Mouse (Mus musculus): ENCODE data around the gene Hibadh.

The Hibadh gene

GRCm38 (mm10) chr6:52639546-52640223 lies 504 bp downstream of the Hibadh start:
- DNase-seq (ENCODE audit: extremely low read depth, insufficient read length, low spot score): no peak

- DNase-seq (ENCODE audit: extremely low read depth, insufficient read length, low spot score): no peak
Observed at GRCm38 (mm10) chr6:52638471-52639185, 1.6 kb downstream of the Hibadh start.

- no peak for DNase-seq (ENCODE audit: extremely low read depth, insufficient read length, low spot score)
Observed at GRCm38 (mm10) chr6:52637337-52637736, 2.9 kb downstream of the Hibadh start.

- DNase-seq (ENCODE audit: extremely low read depth, insufficient read length, low spot score): no peak
Observed at GRCm38 (mm10) chr6:52635395-52635794, 4.8 kb downstream of the Hibadh start.

GRCm38 (mm10) chr6:52630625-52631024 lies 9.6 kb downstream of the Hibadh start:
- no peak for DNase-seq (ENCODE audit: extremely low read depth, insufficient read length, low spot score)

GRCm38 (mm10) chr6:52629180-52629579 lies 11.0 kb downstream of the Hibadh start:
- no peak for DNase-seq (ENCODE audit: extremely low read depth, insufficient read length, low spot score)

- no peak for DNase-seq (ENCODE audit: extremely low read depth, insufficient read length, low spot score)
Observed at GRCm38 (mm10) chr6:52626735-52627134, 13.5 kb downstream of the Hibadh start.

- no peak for DNase-seq (ENCODE audit: extremely low read depth, insufficient read length, low spot score)
Observed at GRCm38 (mm10) chr6:52623741-52624140, 16.4 kb downstream of the Hibadh start.

GRCm38 (mm10) chr6:52621731-52622480 lies 18.3 kb downstream of the Hibadh start:
- DNase-seq (ENCODE audit: extremely low read depth, insufficient read length, low spot score): peak; percentile 53

- no peak for DNase-seq (ENCODE audit: extremely low read depth, insufficient read length, low spot score)
Observed at GRCm38 (mm10) chr6:52620090-52620489, 20.1 kb downstream of the Hibadh start.

GRCm38 (mm10) chr6:52609626-52610352 lies 30.4 kb downstream of the Hibadh start:
- DNase-seq (ENCODE audit: extremely low read depth, insufficient read length, low spot score): no peak

- DNase-seq (ENCODE audit: extremely low read depth, insufficient read length, low spot score): no peak
Observed at GRCm38 (mm10) chr6:52608121-52608520, 32.1 kb downstream of the Hibadh start.

GRCm38 (mm10) chr6:52606746-52607347 lies 33.3 kb downstream of the Hibadh start:
- no peak for DNase-seq (ENCODE audit: extremely low read depth, insufficient read length, low spot score)

GRCm38 (mm10) chr6:52601706-52602642 lies 38.2 kb downstream of the Hibadh start:
- no peak for DNase-seq (ENCODE audit: extremely low read depth, insufficient read length, low spot score)

- no peak for DNase-seq (ENCODE audit: extremely low read depth, insufficient read length, low spot score)
Observed at GRCm38 (mm10) chr6:52601117-52601516, 39.1 kb downstream of the Hibadh start.

- DNase-seq (ENCODE audit: extremely low read depth, insufficient read length, low spot score): peak; percentile 16
Observed at GRCm38 (mm10) chr6:52594752-52595151, 45.4 kb downstream of the Hibadh start.

GRCm38 (mm10) chr6:52586564-52586963 lies 53.6 kb downstream of the Hibadh start:
- peak; percentile 18 for DNase-seq (ENCODE audit: extremely low read depth, insufficient read length, low spot score)

GRCm38 (mm10) chr6:52584383-52584782 lies 55.8 kb downstream of the Hibadh start:
- DNase-seq (ENCODE audit: extremely low read depth, insufficient read length, low spot score): peak; percentile 68

GRCm38 (mm10) chr6:52581081-52581480 lies 59.1 kb downstream of the Hibadh start:
- no peak for DNase-seq (ENCODE audit: extremely low read depth, insufficient read length, low spot score)
